Mouse (Mus musculus) heart, embryonic 13.5 days (tissue): ENCODE measurements around the gene Scgb3a1. TPM values are rescaled to one million over a fixed set of nuclear protein-coding genes. Genes with fewer than 3 reads are reported as not detected.
A peak's percentile ranks its signal among the peaks of the same experiment; 100 is the strongest.

Experiments used
- ATAC-seq: fragments of 200-750 bp; cut with Nextera tagmentation; 2 replicates; pipeline ENCODE4 v1.8.0; 2017; ENCODE audit warnings: moderate TSS enrichment; ENCODE audit not compliant: insufficient number of reproducible peaks, low FRiP score, low TSS enrichment; ENCODE audit errors: extremely low read depth
- H3K27ac ChIP-seq: fragments of 300-500 bp; sonication (generic); replicated peaks from 2 replicates; pipeline ENCODE4 v1.5.1; 2015; ENCODE audit warnings: moderate library complexity, mild to moderate bottlenecking, inconsistent platforms
- H3K27me3 ChIP-seq: fragments of 300-500 bp; sonication (generic); replicated peaks from 2 replicates; pipeline ENCODE4 v1.6.1; 2015; ENCODE audit warnings: mild to moderate bottlenecking, inconsistent platforms
- H3K36me3 ChIP-seq: fragments of 300-500 bp; sonication (generic); 2 replicates; pipeline ENCODE4 v1.6.1; 2015; ENCODE audit warnings: mild to moderate bottlenecking, inconsistent platforms
- H3K4me1 ChIP-seq: fragments of 300-500 bp; sonication (generic); 2 replicates; pipeline ENCODE4 v1.6.1; 2015; ENCODE audit warnings: inconsistent platforms
- H3K4me2 ChIP-seq: fragments of 300-500 bp; sonication (generic); 2 replicates; pipeline ENCODE4 v1.6.1; 2015; ENCODE audit warnings: inconsistent platforms, mild to moderate bottlenecking, moderate library complexity
- H3K4me3 ChIP-seq: fragments of 300-500 bp; sonication (generic); 2 replicates; pipeline ENCODE4 v1.5.1; 2015; ENCODE audit warnings: moderate library complexity, mild to moderate bottlenecking, inconsistent platforms
- H3K9ac ChIP-seq: fragments of 300-500 bp; sonication (generic); 2 replicates; pipeline ENCODE4 v1.6.1; 2015; ENCODE audit warnings: inconsistent platforms, mild to moderate bottlenecking, moderate library complexity
- H3K9me3 ChIP-seq: fragments of 300-500 bp; sonication (generic); 2 replicates; pipeline ENCODE4 v1.6.1; 2016; ENCODE audit warnings: inconsistent platforms
- WGBS: fragments of 180-500 bp; shearing (Covaris S2); methylation state at CpG from one replicate; pipeline ENCODE4 v1.1.7; 2015; ENCODE audit warnings: mixed read lengths; 5-methylcytosine and 5-hydroxymethylcytosine counted together
- polyA plus RNA-seq: library from polyadenylated mRNA; unstranded; fragments of >200 nt; fragmentation: Nextera tagmentation; extraction: Ambion mirVana; gene quantifications from 2 replicates; pipeline ENCODE4 v1.2.1, GENCODE M21; 2015

The Scgb3a1 gene
- polyA plus RNA-seq, 1 experiment from 2014 or later, result 0.44 TPM

- Histone ChIP-seq H3K4me2 (peak overlapping the region; percentile 25), H3K36me3 (no peaks in the 10 kb centered on the region), H3K4me1 (peaks cover 24% of the 10 kb centered on the region), H3K9me3 (no peaks in the 10 kb centered on the region), H3K4me3 (no peak overlapping the region), H3K27ac (peak overlapping the region; percentile 86), H3K27me3 (no peaks in the 10 kb centered on the region), H3K9ac (no peak overlapping the region)
- ATAC-seq, result peak; percentile 68; the same call in 1 of the 2 replicates
- 31% methylated on average over 10 of the region's 10 CpGs for WGBS
Observed at GRCm38 (mm10) chr11:49658791-49659469, 4.5 kb upstream of the Scgb3a1 start.

GRCm38 (mm10) chr11:49659470-49659799 is 4.0 kb upstream of the Scgb3a1 start:
- Histone ChIP-seq H3K27ac (peak overlapping the region; percentile 86), H3K36me3 (no peaks in the 10 kb centered on the region), H3K4me2 (no peak overlapping the region), H3K4me1 (peaks cover 24% of the 10 kb centered on the region), H3K9me3 (no peaks in the 10 kb centered on the region), H3K4me3 (no peak overlapping the region), H3K9ac (no peak overlapping the region), H3K27me3 (no peaks in the 10 kb centered on the region)
- WGBS, result 71% methylated on average over 7 of the region's 7 CpGs
- ATAC-seq, result no peak

- no peak overlapping the region for H3K27ac ChIP-seq
- WGBS, result 56% methylated on average over 15 of the region's 15 CpGs
- H3K36me3 ChIP-seq, result no peaks in the 10 kb centered on the region
- H3K4me3 ChIP-seq, result no peak overlapping the region
- H3K4me1 ChIP-seq, result peaks cover 30% of the 10 kb centered on the region
- H3K27me3 ChIP-seq, result no peaks in the 10 kb centered on the region
- no peaks in the 10 kb centered on the region for H3K9me3 ChIP-seq
- no peak overlapping the region for H3K4me2 ChIP-seq
- H3K9ac ChIP-seq, result no peak overlapping the region
- no peak for ATAC-seq
Observed at GRCm38 (mm10) chr11:49662292-49662780, 1.1 kb upstream of the Scgb3a1 start.

GRCm38 (mm10) chr11:49664262-49665140 is 1.1 kb downstream of the Scgb3a1 start:
- H3K27ac ChIP-seq, result no peak overlapping the region
- peaks cover 8% of the 10 kb centered on the region for H3K4me1 ChIP-seq
- H3K9me3 ChIP-seq, result no peaks in the 10 kb centered on the region
- peaks cover 17% of the 10 kb centered on the region for H3K36me3 ChIP-seq
- no peak overlapping the region for H3K9ac ChIP-seq
- no peak overlapping the region for H3K4me2 ChIP-seq
- WGBS, result 72% methylated on average over 12 of the region's 12 CpGs
- H3K4me3 ChIP-seq, result no peak overlapping the region
- ATAC-seq, result no peak
- H3K27me3 ChIP-seq, result no peaks in the 10 kb centered on the region

- Histone ChIP-seq H3K9ac (no peak overlapping the region), H3K9me3 (no peaks in the 10 kb centered on the region), H3K4me3 (no peak overlapping the region), H3K4me2 (no peak overlapping the region), H3K36me3 (peaks cover 26% of the 10 kb centered on the region), H3K27ac (no peak overlapping the region), H3K27me3 (no peaks in the 10 kb centered on the region), H3K4me1 (0 out of 2 replicates have a peak, but pooled peaks cover 7% of the 10 kb centered on the region)
- WGBS, result 61% methylated on average over 4 of the region's 4 CpGs
- ATAC-seq, result no peak
Observed at GRCm38 (mm10) chr11:49665462-49665861, 2.1 kb downstream of the Scgb3a1 start.

GRCm38 (mm10) chr11:49673433-49673832 is 10.0 kb downstream of the Scgb3a1 start:
- no peaks in the 10 kb centered on the region for H3K9me3 ChIP-seq
- no peak overlapping the region for H3K27ac ChIP-seq
- H3K9ac ChIP-seq, result no peak overlapping the region
- ATAC-seq, result no peak
- H3K4me1 ChIP-seq, result no peaks in the 10 kb centered on the region
- no peak overlapping the region for H3K4me3 ChIP-seq
- WGBS, result 72% methylated on average over 3 of the region's 3 CpGs
- no peaks in the 10 kb centered on the region for H3K27me3 ChIP-seq
- H3K4me2 ChIP-seq, result no peak overlapping the region
- H3K36me3 ChIP-seq, result peaks cover 79% of the 10 kb centered on the region

- peak overlapping the region; percentile 91 for H3K27ac ChIP-seq
- peaks cover 90% of the 10 kb centered on the region for H3K36me3 ChIP-seq
- no peak overlapping the region for H3K9ac ChIP-seq
- ATAC-seq, result no peak
- peak overlapping the region; percentile 51 for H3K4me2 ChIP-seq
- WGBS, result 56% methylated on average over 12 of the region's 12 CpGs
- no peaks in the 10 kb centered on the region for H3K9me3 ChIP-seq
- no peaks in the 10 kb centered on the region for H3K27me3 ChIP-seq
- H3K4me3 ChIP-seq, result no peak overlapping the region
- peaks cover 7% of the 10 kb centered on the region; the same call in 1 of the 2 replicates for H3K4me1 ChIP-seq
Observed at GRCm38 (mm10) chr11:49684237-49684973, 21.0 kb downstream of the Scgb3a1 start.

GRCm38 (mm10) chr11:49695013-49695412 is 31.6 kb downstream of the Scgb3a1 start:
- H3K4me2 ChIP-seq, result no peak overlapping the region
- no peaks in the 10 kb centered on the region for H3K27me3 ChIP-seq
- H3K4me1 ChIP-seq, result peaks cover 27% of the 10 kb centered on the region
- H3K27ac ChIP-seq, result no peak overlapping the region
- ATAC-seq, result no peak
- WGBS, result 91% methylated on average over 3 of the region's 3 CpGs
- no peak overlapping the region for H3K9ac ChIP-seq
- H3K4me3 ChIP-seq, result no peak overlapping the region
- H3K36me3 ChIP-seq, result peaks cover 66% of the 10 kb centered on the region
- no peaks in the 10 kb centered on the region for H3K9me3 ChIP-seq

GRCm38 (mm10) chr11:49695695-49696094 is 32.3 kb downstream of the Scgb3a1 start:
- no peak overlapping the region for H3K4me2 ChIP-seq
- H3K36me3 ChIP-seq, result peaks cover 61% of the 10 kb centered on the region
- H3K9ac ChIP-seq, result no peak overlapping the region
- no peaks in the 10 kb centered on the region for H3K9me3 ChIP-seq
- H3K4me1 ChIP-seq, result peaks cover 22% of the 10 kb centered on the region
- H3K27ac ChIP-seq, result no peak overlapping the region; the same call in 1 of the 2 replicates
- 88% methylated on average over 2 of the region's 2 CpGs for WGBS
- no peak overlapping the region for H3K4me3 ChIP-seq
- no peaks in the 10 kb centered on the region for H3K27me3 ChIP-seq
- ATAC-seq, result no peak

GRCm38 (mm10) chr11:49696472-49696871 is 33.1 kb downstream of the Scgb3a1 start:
- peaks cover 64% of the 10 kb centered on the region for H3K36me3 ChIP-seq
- no peak overlapping the region for H3K9ac ChIP-seq
- H3K27ac ChIP-seq, result 0 out of 2 replicates have a peak overlapping the region, but pooled peaks have one; percentile 32
- H3K4me1 ChIP-seq, result peaks cover 20% of the 10 kb centered on the region
- H3K27me3 ChIP-seq, result no peaks in the 10 kb centered on the region
- H3K9me3 ChIP-seq, result no peaks in the 10 kb centered on the region
- no peak overlapping the region for H3K4me3 ChIP-seq
- no peak overlapping the region for H3K4me2 ChIP-seq
- WGBS, result 83% methylated on average over 2 of the region's 2 CpGs
- no peak for ATAC-seq

- no peaks in the 10 kb centered on the region for H3K9me3 ChIP-seq
- no peaks in the 10 kb centered on the region for H3K27me3 ChIP-seq
- H3K4me1 ChIP-seq, result peaks cover 20% of the 10 kb centered on the region
- peaks cover 64% of the 10 kb centered on the region for H3K36me3 ChIP-seq
- WGBS, result 91% methylated on average over 5 of the region's 5 CpGs
- no peak overlapping the region for H3K4me2 ChIP-seq
- H3K4me3 ChIP-seq, result no peak overlapping the region
- ATAC-seq, result no peak
- no peak overlapping the region for H3K9ac ChIP-seq
- no peak overlapping the region for H3K27ac ChIP-seq
Observed at GRCm38 (mm10) chr11:49697779-49698178, 34.4 kb downstream of the Scgb3a1 start.
